Mouse (Mus musculus): ENCODE measurements around the gene Arpc2. TPM values are rescaled to one million over a fixed set of nuclear protein-coding genes. Genes with fewer than 3 reads are reported as not detected.

Arpc2 gene
- polyA plus RNA-seq, 3 experiments from 2014 or later: 611 to 878 (median 637) TPM

- no peak for ATAC-seq
These were observed 3.7 kb downstream of the Arpc2 start for GRCm38 (mm10) chr1:74239618-74240017.

- no peak for ATAC-seq
These were observed 4.4 kb downstream of the Arpc2 start for GRCm38 (mm10) chr1:74240311-74240710.

GRCm38 (mm10) chr1:74240832-74241231, 4.9 kb downstream of the Arpc2 start:
- no peak for ATAC-seq

GRCm38 (mm10) chr1:74245525-74245924, 9.6 kb downstream of the Arpc2 start:
- no peak for ATAC-seq

- ATAC-seq: peak; percentile 98
These were observed 12.9 kb downstream of the Arpc2 start for GRCm38 (mm10) chr1:74248799-74249198.

GRCm38 (mm10) chr1:74249331-74249980, 13.6 kb downstream of the Arpc2 start:
- peak; percentile 9 for ATAC-seq

GRCm38 (mm10) chr1:74250096-74250495, 14.2 kb downstream of the Arpc2 start:
- ATAC-seq: no peak

- ATAC-seq: no peak
These were observed 19.9 kb downstream of the Arpc2 start for GRCm38 (mm10) chr1:74255704-74256345.

- ATAC-seq: no peak
These were observed 20.9 kb downstream of the Arpc2 start for GRCm38 (mm10) chr1:74256782-74257181.

GRCm38 (mm10) chr1:74262510-74262909, 26.6 kb downstream of the Arpc2 start:
- peak; percentile 81 for ATAC-seq

- no peak for ATAC-seq
These were observed 32.9 kb downstream of the Arpc2 start for GRCm38 (mm10) chr1:74268750-74269149.

GRCm38 (mm10) chr1:74271659-74272058, 35.8 kb downstream of the Arpc2 start:
- ATAC-seq: no peak

GRCm38 (mm10) chr1:74275015-74275414, 39.1 kb downstream of the Arpc2 start:
- no peak for ATAC-seq

- no peak for ATAC-seq
These were observed 41.2 kb downstream of the Arpc2 start for GRCm38 (mm10) chr1:74277041-74277440.

- no peak for ATAC-seq
These were observed 42.1 kb downstream of the Arpc2 start for GRCm38 (mm10) chr1:74277883-74278537.

GRCm38 (mm10) chr1:74278538-74278937, 42.7 kb downstream of the Arpc2 start, which contains the start of gene Gpbar1:
TSS of gene Gpbar1 (plus strand) at chr1:74278550.
- ATAC-seq: no peak

GRCm38 (mm10) chr1:74278988-74279387, 43.1 kb downstream of the Arpc2 start:
- ATAC-seq: no peak

- no peak for ATAC-seq
These were observed 44.9 kb downstream of the Arpc2 start for GRCm38 (mm10) chr1:74280591-74281325.

- ATAC-seq: no peak
These were observed 45.5 kb downstream of the Arpc2 start for GRCm38 (mm10) chr1:74281372-74281771.

- no peak for ATAC-seq
These were observed 46.0 kb downstream of the Arpc2 start for GRCm38 (mm10) chr1:74281886-74282285.

- no peak for ATAC-seq
These were observed 47.2 kb downstream of the Arpc2 start for GRCm38 (mm10) chr1:74282896-74283625.
